7 mouse cellular contexts compared by ENCODE assay signal in genomic region chr13:37509352-37509851, GRCm38 (mm10).
DNase-seq lines count a peak whose midpoint lies in the region; ATAC-seq lines count a peak whose summit lies in the region.

No protein-coding gene starts in this region.

- peak; percentile 96 for DNase-seq in MEL-GATA-1-ER (ENCODE audit: extremely low read depth, low read depth)
- peak; percentile 65 for DNase-seq in embryo, embryonic 10 days (ENCODE audit: low spot score)
- DNase-seq in liver, embryonic 11.5 days (ENCODE audit: low spot score): peak; percentile 66
- DNase-seq in left cerebral cortex, adult 8-10 months (ENCODE audit: low spot score in 2 of 2): no peak
- no peak for DNase-seq in left cerebral cortex, adult 9 months (ENCODE audit: low spot score in 2 of 2)

- no peak overlapping the region for H3K4me3 ChIP-seq in heart, embryonic 16.5 days (ENCODE audit: low read length)
- no peak overlapping the region for H3K4me3 ChIP-seq in liver, embryonic 11.5 days (ENCODE audit: low read depth, low read length)
- no peak overlapping the region for H3K4me3 ChIP-seq in neural tube, embryonic 13.5 days

- H3K9ac ChIP-seq in heart, embryonic 16.5 days (ENCODE audit: low read length): peak overlapping the region; percentile 51
- no peak overlapping the region; the same call in 1 of the 2 replicates for H3K9ac ChIP-seq in liver, embryonic 11.5 days (ENCODE audit: low read depth, low read length)
- peak overlapping the region; percentile 5; the same call in 1 of the 2 replicates for H3K9ac ChIP-seq in neural tube, embryonic 13.5 days

- H3K27ac ChIP-seq in heart, embryonic 16.5 days (ENCODE audit: low read length): peak overlapping the region; percentile 78
- H3K27ac ChIP-seq in liver, embryonic 11.5 days (ENCODE audit: low read depth, low read length): peak overlapping the region; percentile 73
- H3K27ac ChIP-seq in neural tube, embryonic 13.5 days (replicated peaks): peak overlapping the region; percentile 54

- H3K4me2 ChIP-seq in heart, embryonic 16.5 days (ENCODE audit: low read depth, low read length): peak overlapping the region; percentile 47
- H3K4me2 ChIP-seq in liver, embryonic 11.5 days: peak overlapping the region; percentile 56
- no peak overlapping the region for H3K4me2 ChIP-seq in neural tube, embryonic 13.5 days

- H3K27me3 ChIP-seq in heart, embryonic 16.5 days (ENCODE audit: control insufficient read depth, insufficient read depth, low read length): peaks cover 2% of the 10 kb centered on the region; the same call in 1 of the 2 replicates
- no peaks in the 10 kb centered on the region for H3K27me3 ChIP-seq in liver, embryonic 11.5 days (replicated peaks; ENCODE audit: control insufficient read depth, insufficient read depth, low read length)
- H3K27me3 ChIP-seq in neural tube, embryonic 13.5 days: no peaks in the 10 kb centered on the region

- no peaks in the 10 kb centered on the region for H3K9me3 ChIP-seq in heart, embryonic 16.5 days (replicated peaks; ENCODE audit: control insufficient read depth, low read length)
- H3K9me3 ChIP-seq in liver, embryonic 11.5 days (ENCODE audit: control insufficient read depth, low read length): no peaks in the 10 kb centered on the region
- no peaks in the 10 kb centered on the region for H3K9me3 ChIP-seq in neural tube, embryonic 13.5 days

- peak; percentile 50 for ATAC-seq in heart, embryonic 16.5 days (replicated peaks; ENCODE audit: extremely low read depth, insufficient read depth, low FRiP score)
- peak; percentile 91 for ATAC-seq in liver, embryonic 11.5 days (replicated peaks; ENCODE audit: low FRiP score)
- ATAC-seq in neural tube, embryonic 13.5 days (ENCODE audit: low read depth): no peak

- H3K4me1 ChIP-seq in heart, embryonic 16.5 days (ENCODE audit: control insufficient read depth, insufficient read depth, low read length): peaks cover 45% of the 10 kb centered on the region
- peaks cover 32% of the 10 kb centered on the region for H3K4me1 ChIP-seq in liver, embryonic 11.5 days (replicated peaks; ENCODE audit: control insufficient read depth, insufficient read depth, low read length)
- peaks cover 47% of the 10 kb centered on the region for H3K4me1 ChIP-seq in neural tube, embryonic 13.5 days (replicated peaks)

- no peaks in the 10 kb centered on the region for H3K36me3 ChIP-seq in heart, embryonic 16.5 days (ENCODE audit: control insufficient read depth, insufficient read depth)
- H3K36me3 ChIP-seq in liver, embryonic 11.5 days (ENCODE audit: control insufficient read depth, insufficient read depth, low read length): no peaks in the 10 kb centered on the region
- no peaks in the 10 kb centered on the region for H3K36me3 ChIP-seq in neural tube, embryonic 13.5 days

- WGBS in heart, embryonic 16.5 days: 6% methylated on average over 12 of the region's 12 CpGs
- WGBS in liver, embryonic 11.5 days: 2% methylated on average over 12 of the region's 12 CpGs
- WGBS in neural tube, embryonic 13.5 days: 36% methylated on average over 11 of the region's 12 CpGs

Comparison
In these comparisons a context has a peak if more than half of its experiments do, and no peak if none do; other contexts are left out.
1. DNase-seq: peak in MEL-GATA-1-ER (single experiment), embryo, embryonic 10 days (single experiment) and liver, embryonic 11.5 days (single experiment); none in left cerebral cortex, adult 8-10 months (0 of 2) and left cerebral cortex, adult 9 months (0 of 2).
2. Peak in every context shown above with its lines, with median percentiles within 50 percentile points of each other: H3K27ac ChIP-seq.